In genomic region chr2:132934711-132935110, GRCm38 (mm10) we compare ENCODE assay signal across 14 mouse cellular contexts. TPM values are rescaled to one million over a fixed set of nuclear protein-coding genes. Genes with fewer than 3 reads are reported as not detected.
"Had no signal": no experiment of that assay in that cellular context is flagged by ENCODE, and none has a peak within 500 bp of the region (broad histone marks: within the 10 kb centered on the region; RNA-seq: fewer than 3 reads in every experiment).

No protein-coding gene starts in this region.

- DNase-seq: gastrocnemius, postnatal 14 days; gastrocnemius, postnatal 36 days; heart, adult 11 months; heart, adult 2 months; heart, postnatal 14 days; heart, postnatal 36 days; kidney, adult 11 months; kidney, adult 8-10 months; kidney, postnatal 14 days; layer of hippocampus, adult 9-11 months; layer of hippocampus, postnatal 36 days had no signal

RNA-seq across cellular contexts. Expression of gene Fermt1, which starts 11.0 kb away (rescaled TPM):
- total RNA-seq: gastrocnemius, adult 18-20 months; gastrocnemius, postnatal 14 days; gastrocnemius, postnatal 36 days; heart, adult 2 months; heart, postnatal 36 days; hematopoietic stem cell, adult 5-6 weeks had no signal

RNA-seq across cellular contexts. Expression of gene Lrrn4, which starts 54.0 kb away (rescaled TPM):
- total RNA-seq: gastrocnemius, adult 18-20 months; gastrocnemius, adult 8-10 months; gastrocnemius, postnatal 14 days had no signal
